Mouse (Mus musculus) kidney, postnatal 4 days (tissue): ENCODE results near the gene Cfd.

Experiments used
- DNase-seq, 2 experiments: peaks; one replicate each; pipeline ENCODE4 v3.0.0; 2021; ENCODE audit warnings: mixed read lengths in 2 of 2

Cfd gene

GRCm38 (mm10) chr10:79886611-79887010 lies 4.0 kb upstream of the Cfd start:
- no peak for DNase-seq

- peak; percentile 51 to 56 for DNase-seq
Observed at GRCm38 (mm10) chr10:79889386-79889785, 1.3 kb upstream of the Cfd start.

- DNase-seq: peak; percentile 89
Observed at GRCm38 (mm10) chr10:79892451-79893118, 1.9 kb downstream of the Cfd start.

- peak in 1 of 2 experiments; percentile 38 for DNase-seq
Observed at GRCm38 (mm10) chr10:79896306-79896705, 5.7 kb downstream of the Cfd start.

- DNase-seq: no peak
Observed at GRCm38 (mm10) chr10:79896814-79897213, 6.2 kb downstream of the Cfd start.

GRCm38 (mm10) chr10:79897316-79898245 lies 6.9 kb downstream of the Cfd start:
- DNase-seq: peak in 1 of 2 experiments; percentile 69

GRCm38 (mm10) chr10:79900951-79901410 lies 10.3 kb downstream of the Cfd start:
- DNase-seq: peak in 1 of 2 experiments; percentile 45

- no peak for DNase-seq
Observed at GRCm38 (mm10) chr10:79906712-79907111, 16.1 kb downstream of the Cfd start.

GRCm38 (mm10) chr10:79907415-79907814 lies 16.8 kb downstream of the Cfd start:
- no peak for DNase-seq

GRCm38 (mm10) chr10:79908167-79909091 lies 17.8 kb downstream of the Cfd start, which contains the start of gene Med16:
TSS of gene Med16 (minus strand) at chr10:79908923.
- DNase-seq: peak; percentile 97 to 99

GRCm38 (mm10) chr10:79909092-79909922 lies 18.7 kb downstream of the Cfd start:
- DNase-seq: peak in 1 of 2 experiments; percentile 50

- no peak for DNase-seq
Observed at GRCm38 (mm10) chr10:79910556-79910955, 19.9 kb downstream of the Cfd start, which contains the start of gene Gm26602. TSS of gene Gm26602 (plus strand) at chr10:79910856.

- DNase-seq: peak in 1 of 2 experiments; percentile 39
Observed at GRCm38 (mm10) chr10:79912412-79912811, 21.8 kb downstream of the Cfd start.

GRCm38 (mm10) chr10:79914131-79914947 lies 23.7 kb downstream of the Cfd start:
- no peak for DNase-seq

- peak in 1 of 2 experiments; percentile 35 for DNase-seq
Observed at GRCm38 (mm10) chr10:79914948-79915596, 24.4 kb downstream of the Cfd start.

- DNase-seq: peak in 1 of 2 experiments; percentile 35
Observed at GRCm38 (mm10) chr10:79916081-79916480, 25.4 kb downstream of the Cfd start.

GRCm38 (mm10) chr10:79916808-79917531 lies 26.3 kb downstream of the Cfd start, which contains the start of gene Kiss1r:
TSS of gene Kiss1r (plus strand) at chr10:79916971.
- peak; percentile 92 to 93 for DNase-seq

GRCm38 (mm10) chr10:79917532-79918100 lies 27.0 kb downstream of the Cfd start:
- no peak for DNase-seq
